Mouse (Mus musculus) kidney, embryonic 14.5 days (tissue): ENCODE data around the gene Actg1. TPM values are rescaled to one million over a fixed set of nuclear protein-coding genes. Genes with fewer than 3 reads are reported as not detected.

Experiments
- ATAC-seq: fragments of 200-750 bp; cut with Nextera tagmentation; 2 replicates; pipeline ENCODE4 v1.8.0; 2017; ENCODE audit warnings: moderate number of reproducible peaks, mild to moderate bottlenecking, moderate TSS enrichment, moderate library complexity; ENCODE audit not compliant: low FRiP score, low TSS enrichment
- H3K27ac ChIP-seq: fragments of 300-500 bp; sonication (generic); 2 replicates; pipeline ENCODE4 v1.5.1; 2014; ENCODE audit warnings: low read depth, mild to moderate bottlenecking, low read length, moderate library complexity, mixed read lengths
- H3K27me3 ChIP-seq: fragments of 300-500 bp; sonication (generic); 2 replicates; pipeline ENCODE4 v1.6.1; 2014; ENCODE audit warnings: mild to moderate bottlenecking, low read length; ENCODE audit not compliant: control insufficient read depth, insufficient read depth
- H3K36me3 ChIP-seq: fragments of 300-500 bp; sonication (generic); 2 replicates; pipeline ENCODE4 v1.6.1; 2014; ENCODE audit warnings: low read length, mixed read lengths; ENCODE audit not compliant: control insufficient read depth, insufficient read depth
- H3K4me1 ChIP-seq: fragments of 300-500 bp; sonication (generic); 2 replicates; pipeline ENCODE4 v1.6.1; 2014; ENCODE audit warnings: low read length, mixed read lengths; ENCODE audit not compliant: control insufficient read depth, insufficient read depth
- H3K4me2 ChIP-seq: fragments of 300-500 bp; sonication (generic); replicated peaks from 2 replicates; pipeline ENCODE4 v1.6.1; 2014; ENCODE audit warnings: low read depth, mild to moderate bottlenecking, low read length
- H3K4me3 ChIP-seq: fragments of 300-500 bp; sonication (generic); 2 replicates; pipeline ENCODE4 v1.5.1; 2014; ENCODE audit warnings: mild to moderate bottlenecking, low read length
- H3K9ac ChIP-seq: fragments of 300-500 bp; sonication (generic); 2 replicates; pipeline ENCODE4 v1.6.1; 2014; ENCODE audit warnings: low read depth, mild to moderate bottlenecking, low read length, moderate library complexity
- H3K9me3 ChIP-seq: fragments of 300-500 bp; sonication (generic); 2 replicates; pipeline ENCODE4 v1.6.1; 2016; ENCODE audit warnings: low read length; ENCODE audit not compliant: control insufficient read depth
- WGBS: fragments of 180-500 bp; shearing (Covaris S2); extraction: QIAGEN DNeasy Blood & Tissue Kit; methylation state at CpG from one replicate; pipeline ENCODE4 v1.1.7; 2014; 5-methylcytosine and 5-hydroxymethylcytosine counted together
- polyA plus RNA-seq: library from polyadenylated mRNA; unstranded; fragments of >200 nt; fragmentation: Nextera tagmentation; extraction: Ambion mirVana; gene quantifications from 2 replicates; pipeline ENCODE4 v1.2.1, GENCODE M21; 2014

Actg1 gene
- polyA plus RNA-seq, 1 experiment from 2014 or later: 2,603 TPM

- WGBS: 8% methylated on average over 39 of the region's 54 CpGs
- H3K36me3 ChIP-seq: peaks cover 74% of the 10 kb centered on the region
These were observed 30.5 kb upstream of the Actg1 start, which contains the start of gene Faap100 for GRCm38 (mm10) chr11:120378611-120379540. Gene Faap100, minus strand, starts transcription at chr11:120378764.

GRCm38 (mm10) chr11:120378031-120378610, 29.8 kb upstream of the Actg1 start:
- H3K4me2 ChIP-seq: peak overlapping the region; percentile 87

More at GRCm38 (mm10) chr11:120378611-120379540, 30.5 kb upstream of the Actg1 start, which contains the start of gene Faap100:
- no peaks in the 10 kb centered on the region for H3K27me3 ChIP-seq
- H3K4me3 ChIP-seq: peak within 1 kb of the TSS; percentile 89
- H3K4me1 ChIP-seq: peaks cover 9% of the 10 kb centered on the region
- peak within 1 kb of the TSS; percentile 80 for H3K9ac ChIP-seq
- ATAC-seq: peak; percentile 91
- H3K27ac ChIP-seq: peak within 1 kb of the TSS; percentile 56
- peak within 1 kb of the TSS; percentile 87 for H3K4me2 ChIP-seq
- no peaks in the 10 kb centered on the region for H3K9me3 ChIP-seq

GRCm38 (mm10) chr11:120377337-120377736, 29.0 kb upstream of the Actg1 start:
- 82% methylated on average over 10 of the region's 10 CpGs for WGBS
- no peak for ATAC-seq
- H3K27me3 ChIP-seq: no peaks in the 10 kb centered on the region

More at GRCm38 (mm10) chr11:120378031-120378610, 29.8 kb upstream of the Actg1 start:
- H3K4me1 ChIP-seq: peaks cover 9% of the 10 kb centered on the region
- peak overlapping the region; percentile 80 for H3K9ac ChIP-seq
- H3K4me3 ChIP-seq: peak overlapping the region; percentile 89
- H3K36me3 ChIP-seq: peaks cover 74% of the 10 kb centered on the region
- 4% methylated on average over 40 of the region's 40 CpGs for WGBS
- no peaks in the 10 kb centered on the region for H3K27me3 ChIP-seq
- H3K9me3 ChIP-seq: no peaks in the 10 kb centered on the region
- ATAC-seq: peak; percentile 53
- peak overlapping the region; percentile 56; the same call in 1 of the 2 replicates for H3K27ac ChIP-seq

GRCm38 (mm10) chr11:120376302-120377160, 28.2 kb upstream of the Actg1 start:
- Histone ChIP-seq H3K27ac (no peak overlapping the region), H3K27me3 (no peaks in the 10 kb centered on the region), H3K4me2 (no peak overlapping the region), H3K9me3 (no peaks in the 10 kb centered on the region), H3K4me3 (no peak overlapping the region), H3K36me3 (peaks cover 74% of the 10 kb centered on the region), H3K9ac (0 out of 2 replicates have a peak overlapping the region, but pooled peaks have one; percentile 80), H3K4me1 (peaks cover 9% of the 10 kb centered on the region)
- 89% methylated on average over 17 of the region's 17 CpGs for WGBS
- ATAC-seq: no peak

More at GRCm38 (mm10) chr11:120377337-120377736, 29.0 kb upstream of the Actg1 start:
- peak overlapping the region; percentile 87 for H3K4me2 ChIP-seq
- H3K9me3 ChIP-seq: no peaks in the 10 kb centered on the region
- H3K4me1 ChIP-seq: peaks cover 9% of the 10 kb centered on the region
- peak overlapping the region; percentile 80; the same call in 1 of the 2 replicates for H3K9ac ChIP-seq
- peak overlapping the region; percentile 89 for H3K4me3 ChIP-seq
- peaks cover 74% of the 10 kb centered on the region for H3K36me3 ChIP-seq
- no peak overlapping the region for H3K27ac ChIP-seq

- H3K36me3 ChIP-seq: peaks cover 71% of the 10 kb centered on the region
- no peak for ATAC-seq
- H3K4me1 ChIP-seq: peaks cover 9% of the 10 kb centered on the region
- no peak overlapping the region for H3K27ac ChIP-seq
- no peak overlapping the region for H3K9ac ChIP-seq
- no peak overlapping the region for H3K4me2 ChIP-seq
- H3K4me3 ChIP-seq: no peak overlapping the region
- H3K9me3 ChIP-seq: no peaks in the 10 kb centered on the region
- no peaks in the 10 kb centered on the region for H3K27me3 ChIP-seq
- WGBS: 93% methylated on average over 10 of the region's 10 CpGs
These were observed 27.0 kb upstream of the Actg1 start for GRCm38 (mm10) chr11:120375324-120375723.

- Histone ChIP-seq H3K4me2 (no peak overlapping the region), H3K9me3 (no peaks in the 10 kb centered on the region), H3K9ac (no peak overlapping the region), H3K27me3 (no peaks in the 10 kb centered on the region), H3K36me3 (peaks cover 72% of the 10 kb centered on the region), H3K4me1 (peaks cover 9% of the 10 kb centered on the region), H3K4me3 (no peak overlapping the region), H3K27ac (no peak overlapping the region)
- 93% methylated on average over 23 of the region's 23 CpGs for WGBS
- no peak for ATAC-seq
These were observed 25.7 kb upstream of the Actg1 start for GRCm38 (mm10) chr11:120373820-120374586.

- peaks cover 9% of the 10 kb centered on the region for H3K4me1 ChIP-seq
- no peak for ATAC-seq
- no peak overlapping the region for H3K27ac ChIP-seq
- peaks cover 72% of the 10 kb centered on the region for H3K36me3 ChIP-seq
- no peak overlapping the region for H3K9ac ChIP-seq
- H3K4me2 ChIP-seq: no peak overlapping the region
- H3K9me3 ChIP-seq: no peaks in the 10 kb centered on the region
- WGBS: 71% methylated on average over 13 of the region's 13 CpGs
- H3K27me3 ChIP-seq: no peaks in the 10 kb centered on the region
- no peak overlapping the region for H3K4me3 ChIP-seq
These were observed 24.7 kb upstream of the Actg1 start for GRCm38 (mm10) chr11:120373025-120373424.

- Histone ChIP-seq H3K27me3 (no peaks in the 10 kb centered on the region), H3K36me3 (peaks cover 46% of the 10 kb centered on the region), H3K9ac (no peak overlapping the region), H3K4me2 (no peak overlapping the region), H3K4me3 (no peak overlapping the region), H3K27ac (no peak overlapping the region), H3K4me1 (peaks cover 3% of the 10 kb centered on the region; the same call in 1 of the 2 replicates), H3K9me3 (no peaks in the 10 kb centered on the region)
- peak; percentile 63 for ATAC-seq
- 31% methylated on average over 8 of the region's 8 CpGs for WGBS
These were observed 21.3 kb upstream of the Actg1 start for GRCm38 (mm10) chr11:120369656-120370055.
